Mouse (Mus musculus) heart, postnatal 0 days (tissue): ENCODE results near the gene Gm10645.

ENCODE experiments used
- CTCF ChIP-seq: IDR thresholded peaks from 2 replicates; pipeline ENCODE4 v1.5.1; 2016; ENCODE audit warnings: antibody characterized with exemption, control low read depth, low read depth
- EP300 ChIP-seq: IDR thresholded peaks from 2 replicates; pipeline ENCODE4 v1.6.1; 2016; ENCODE audit warnings: antibody characterized with exemption, low read depth

GRCm38 (mm10) chr8:83176785-83177184, 10.8 kb upstream of the Gm10645 start:
- TF ChIP-seq CTCF (no peak), EP300 (no peak)
